Mouse (Mus musculus) embryonic facial prominence, embryonic 11.5 days (tissue): ENCODE measurements at regions not wholly inside any gene's neighbourhood (a gene's known extent, or its start where the extent isn't known, plus 50 kb on each side); places are given as distances from the start of the nearest gene placed in this dataset.

ENCODE experiments used
- ATAC-seq: fragments of 200-750 bp; cut with Nextera tagmentation; replicated peaks from 2 replicates; pipeline ENCODE4 v1.8.0; 2017; ENCODE audit warnings: low read depth; ENCODE audit not compliant: insufficient number of reproducible peaks, low FRiP score, low TSS enrichment
- DNase-seq: peaks from one replicate; pipeline ENCODE4 v3.0.0-alpha.2; 2015; ENCODE audit warnings: low spot score
- H3K27ac ChIP-seq: fragments of 300-500 bp; sonication (generic); replicated peaks from 2 replicates; pipeline ENCODE4 v1.5.1; 2014; ENCODE audit warnings: mild to moderate bottlenecking, low read depth, low read length, control low read depth
- H3K27me3 ChIP-seq: fragments of 300-500 bp; sonication (generic); 2 replicates; pipeline ENCODE4 v1.6.1; 2014; ENCODE audit warnings: mild to moderate bottlenecking, low read length, moderate library complexity, mixed read lengths; ENCODE audit not compliant: control insufficient read depth, insufficient read depth
- H3K36me3 ChIP-seq: fragments of 300-500 bp; sonication (generic); replicated peaks from 2 replicates; pipeline ENCODE4 v1.6.1; 2014; ENCODE audit warnings: low read depth, mild to moderate bottlenecking, low read length, moderate library complexity, mixed read lengths; ENCODE audit not compliant: control insufficient read depth, insufficient read depth
- H3K4me1 ChIP-seq: fragments of 300-500 bp; sonication (generic); 2 replicates; pipeline ENCODE4 v1.6.1; 2014; ENCODE audit warnings: low read length, mixed read lengths; ENCODE audit not compliant: control insufficient read depth, insufficient read depth
- H3K4me2 ChIP-seq: fragments of 300-500 bp; sonication (generic); 2 replicates; pipeline ENCODE4 v1.6.1; 2014; ENCODE audit warnings: low read depth, mild to moderate bottlenecking, control low read depth, low read length, moderate library complexity
- H3K4me3 ChIP-seq: fragments of 300-500 bp; sonication (generic); 2 replicates; pipeline ENCODE4 v1.5.1; 2014; ENCODE audit warnings: low read depth, low read length, control low read depth
- H3K9ac ChIP-seq: fragments of 300-500 bp; sonication (generic); replicated peaks from 2 replicates; pipeline ENCODE4 v1.6.1; 2014; ENCODE audit warnings: mild to moderate bottlenecking, control low read depth, low read length
- H3K9me3 ChIP-seq: fragments of 300-500 bp; sonication (generic); replicated peaks from 2 replicates; pipeline ENCODE4 v1.6.1; 2016; ENCODE audit warnings: mild to moderate bottlenecking, low read length, inconsistent platforms, mixed read lengths; ENCODE audit not compliant: control insufficient read depth
- WGBS: fragments of 180-500 bp; shearing (Covaris S2); extraction: QIAGEN DNeasy Blood & Tissue Kit; methylation state at CpG from one replicate; pipeline ENCODE4 v1.1.7; 2014; 5-methylcytosine and 5-hydroxymethylcytosine counted together

GRCm38 (mm10) chr3:66490696-66491357, 194.2 kb upstream of the Veph1 start:
- DNase-seq: no peak
- Histone ChIP-seq H3K9me3 (no peaks in the 10 kb centered on the region), H3K27me3 (no peaks in the 10 kb centered on the region), H3K4me2 (no peak overlapping the region), H3K4me1 (no peaks in the 10 kb centered on the region), H3K4me3 (no peak overlapping the region), H3K36me3 (no peaks in the 10 kb centered on the region), H3K9ac (no peak overlapping the region), H3K27ac (no peak overlapping the region)
- 51% methylated on average over 6 of the region's 6 CpGs for WGBS
- ATAC-seq: no peak

- no peak for DNase-seq
- Histone ChIP-seq H3K27ac (no peak overlapping the region), H3K4me3 (no peak overlapping the region), H3K4me1 (no peaks in the 10 kb centered on the region), H3K9ac (no peak overlapping the region), H3K4me2 (no peak overlapping the region), H3K36me3 (no peaks in the 10 kb centered on the region), H3K27me3 (no peaks in the 10 kb centered on the region), H3K9me3 (no peaks in the 10 kb centered on the region)
- no peak for ATAC-seq
- 59% methylated on average over 7 of the region's 7 CpGs for WGBS
These were observed 192.1 kb upstream of the Veph1 start for GRCm38 (mm10) chr3:66488724-66489123.

GRCm38 (mm10) chr3:66486658-66487057, 190.0 kb upstream of the Veph1 start:
- Histone ChIP-seq H3K9ac (no peak overlapping the region), H3K4me2 (no peak overlapping the region), H3K9me3 (no peaks in the 10 kb centered on the region), H3K27ac (no peak overlapping the region), H3K4me3 (no peak overlapping the region), H3K4me1 (no peaks in the 10 kb centered on the region), H3K27me3 (no peaks in the 10 kb centered on the region), H3K36me3 (no peaks in the 10 kb centered on the region)
- DNase-seq (no peak), ATAC-seq (no peak)

GRCm38 (mm10) chr3:66486184-66486583, 189.5 kb upstream of the Veph1 start:
- no peak for ATAC-seq
- 83% methylated on average over 1 of the region's 1 CpGs for WGBS
- no peaks in the 10 kb centered on the region for H3K4me1 ChIP-seq

GRCm38 (mm10) chr3:66480718-66481117, 184.1 kb upstream of the Veph1 start:
- Histone ChIP-seq H3K27me3 (no peaks in the 10 kb centered on the region), H3K36me3 (no peaks in the 10 kb centered on the region), H3K4me3 (no peak overlapping the region), H3K9me3 (no peaks in the 10 kb centered on the region), H3K4me2 (no peak overlapping the region), H3K27ac (no peak overlapping the region), H3K4me1 (no peaks in the 10 kb centered on the region), H3K9ac (no peak overlapping the region)
- DNase-seq (no peak), ATAC-seq (no peak)
- WGBS: 77% methylated on average over 6 of the region's 6 CpGs

More at GRCm38 (mm10) chr3:66486184-66486583, 189.5 kb upstream of the Veph1 start:
- no peaks in the 10 kb centered on the region for H3K9me3 ChIP-seq
- no peak overlapping the region for H3K4me3 ChIP-seq
- H3K27ac ChIP-seq: no peak overlapping the region
- H3K27me3 ChIP-seq: no peaks in the 10 kb centered on the region
- DNase-seq: no peak
- no peaks in the 10 kb centered on the region for H3K36me3 ChIP-seq
- no peak overlapping the region for H3K4me2 ChIP-seq
- no peak overlapping the region for H3K9ac ChIP-seq

GRCm38 (mm10) chr3:66479266-66479665, 182.6 kb upstream of the Veph1 start:
- 26% methylated on average over 4 of the region's 4 CpGs for WGBS
- Histone ChIP-seq H3K4me1 (no peaks in the 10 kb centered on the region), H3K36me3 (no peaks in the 10 kb centered on the region), H3K9me3 (no peaks in the 10 kb centered on the region), H3K27me3 (no peaks in the 10 kb centered on the region), H3K9ac (no peak overlapping the region), H3K4me3 (no peak overlapping the region), H3K4me2 (no peak overlapping the region), H3K27ac (no peak overlapping the region)
- peak; percentile 23 for DNase-seq
- peak; percentile 78; the same call in 1 of the 2 replicates for ATAC-seq

GRCm38 (mm10) chr3:66466321-66466720, 169.7 kb upstream of the Veph1 start:
- DNase-seq: no peak
- Histone ChIP-seq H3K4me3 (no peak overlapping the region), H3K36me3 (no peaks in the 10 kb centered on the region), H3K4me1 (no peaks in the 10 kb centered on the region), H3K4me2 (no peak overlapping the region), H3K27ac (no peak overlapping the region), H3K27me3 (no peaks in the 10 kb centered on the region), H3K9me3 (no peaks in the 10 kb centered on the region), H3K9ac (no peak overlapping the region)
- WGBS: 90% methylated on average over 5 of the region's 5 CpGs
- ATAC-seq: no peak

GRCm38 (mm10) chr3:66465371-66465770, 168.7 kb upstream of the Veph1 start:
- no peak overlapping the region for H3K4me2 ChIP-seq
- no peaks in the 10 kb centered on the region for H3K36me3 ChIP-seq
- H3K9ac ChIP-seq: no peak overlapping the region
- H3K4me3 ChIP-seq: no peak overlapping the region
- 79% methylated on average over 1 of the region's 1 CpGs for WGBS
- ATAC-seq (no peak), DNase-seq (no peak)
- no peaks in the 10 kb centered on the region for H3K4me1 ChIP-seq
- no peaks in the 10 kb centered on the region for H3K9me3 ChIP-seq
- H3K27me3 ChIP-seq: no peaks in the 10 kb centered on the region
- H3K27ac ChIP-seq: no peak overlapping the region
